12 mouse cellular contexts compared by ENCODE assay signal in genomic region chr2:165850826-165851225, GRCm38 (mm10). TPM values are rescaled to one million over a fixed set of nuclear protein-coding genes. Genes with fewer than 3 reads are reported as not detected.
A peak's percentile ranks its signal among the peaks of the same experiment; 100 is the strongest.
DNase-seq lines count a peak whose midpoint lies in the region; ATAC-seq and TF ChIP-seq lines count a peak whose summit lies in the region.
"Had no signal": no experiment of that assay in that cellular context is flagged by ENCODE, and none has a peak within 500 bp of the region (broad histone marks: within the 10 kb centered on the region; RNA-seq: fewer than 3 reads in every experiment).

No protein-coding gene starts in this region.

- no peak for ATAC-seq in heart, embryonic 15.5 days (replicated peaks; ENCODE audit: insufficient number of reproducible peaks, insufficient read depth, low FRiP score, low read depth)
- ATAC-seq in lung, postnatal 0 days, result no peak
- no peak for ATAC-seq in neural tube, embryonic 15.5 days (ENCODE audit: low FRiP score)
- ATAC-seq: forebrain, embryonic 16.5 days had no signal

- no peaks in the 10 kb centered on the region for H3K27me3 ChIP-seq in heart, embryonic 15.5 days
- H3K27me3 ChIP-seq in lung, postnatal 0 days (replicated peaks; ENCODE audit: insufficient read depth, low read length), result no peaks in the 10 kb centered on the region
- H3K27me3 ChIP-seq in neural tube, embryonic 15.5 days (replicated peaks), result no peaks in the 10 kb centered on the region

- no peak overlapping the region for H3K4me3 ChIP-seq in heart, embryonic 15.5 days
- no peak overlapping the region for H3K4me3 ChIP-seq in lung, postnatal 0 days (ENCODE audit: low read depth, low read length)
- H3K4me3 ChIP-seq in embryonic fibroblast, embryonic 13.5 days (ENCODE audit: insufficient read depth, low read length), result no peak overlapping the region
- H3K4me3 ChIP-seq in neural tube, embryonic 15.5 days (replicated peaks), result no peak overlapping the region

- intact Hi-C loops in heart, postnatal 10 days (cut with DNase I), result no loop called here

- 0 out of 2 replicates have a peak, but pooled peaks cover 6% of the 10 kb centered on the region for H3K36me3 ChIP-seq in heart, embryonic 15.5 days
- peaks cover 3% of the 10 kb centered on the region for H3K36me3 ChIP-seq in lung, postnatal 0 days (ENCODE audit: insufficient read depth, low read length)
- peaks cover 16% of the 10 kb centered on the region for H3K36me3 ChIP-seq in neural tube, embryonic 15.5 days

- TF ChIP-seq EP300 in lung, postnatal 0 days (IDR thresholded peaks at IDR 0.05), result no peak

- no peak for DNase-seq in heart, postnatal 10 days
- DNase-seq in lung, postnatal 0 days (ENCODE audit: low spot score), result peak; percentile 65
- DNase-seq in lung, postnatal 14 days, result no peak
- no peak for DNase-seq in frontal cortex, postnatal 14 days (ENCODE audit: low spot score in 2 of 2)
- DNase-seq: adrenal gland, postnatal 14 days; gastrocnemius, postnatal 36 days; kidney, adult 8-10 months; lung, adult 18-20 months had no signal

- H3K27ac ChIP-seq in heart, embryonic 15.5 days, result peak overlapping the region; percentile 85
- no peak overlapping the region for H3K27ac ChIP-seq in lung, postnatal 0 days (ENCODE audit: low read length)
- H3K27ac ChIP-seq in embryonic fibroblast, embryonic 13.5 days (ENCODE audit: insufficient read depth, low read length), result peak overlapping the region; percentile 44
- peak overlapping the region; percentile 52 for H3K27ac ChIP-seq in neural tube, embryonic 15.5 days (replicated peaks)

- no peaks in the 10 kb centered on the region for H3K9me3 ChIP-seq in heart, embryonic 15.5 days (replicated peaks)
- H3K9me3 ChIP-seq in lung, postnatal 0 days (ENCODE audit: low read length), result no peaks in the 10 kb centered on the region
- no peaks in the 10 kb centered on the region for H3K9me3 ChIP-seq in neural tube, embryonic 15.5 days (replicated peaks)

- peaks cover 82% of the 10 kb centered on the region for H3K4me1 ChIP-seq in heart, embryonic 15.5 days (replicated peaks)
- H3K4me1 ChIP-seq in lung, postnatal 0 days (ENCODE audit: insufficient read depth, low read depth, low read length), result peaks cover 16% of the 10 kb centered on the region
- H3K4me1 ChIP-seq in embryonic fibroblast, embryonic 13.5 days (ENCODE audit: control insufficient read depth, insufficient read depth, low read length), result peaks cover 15% of the 10 kb centered on the region
- H3K4me1 ChIP-seq in neural tube, embryonic 15.5 days, result peaks cover 58% of the 10 kb centered on the region

- no peak for TF ChIP-seq POLR2A in embryonic fibroblast, embryonic 13.5 days (IDR thresholded peaks at IDR 0.05; ENCODE audit: low read depth, low read length)

- no peak overlapping the region for H3K9ac ChIP-seq in heart, embryonic 15.5 days
- H3K9ac ChIP-seq in lung, postnatal 0 days (replicated peaks; ENCODE audit: low read depth), result no peak overlapping the region
- no peak overlapping the region for H3K9ac ChIP-seq in neural tube, embryonic 15.5 days (replicated peaks)

- no peak for TF ChIP-seq CTCF in lung, postnatal 0 days (IDR thresholded peaks at IDR 0.05)
- TF ChIP-seq CTCF in embryonic fibroblast, embryonic 13.5 days (IDR thresholded peaks at IDR 0.05; ENCODE audit: borderline replicate concordance, insufficient read depth, low read length), result no peak

- no peak overlapping the region for H3K4me2 ChIP-seq in heart, embryonic 15.5 days
- no peak overlapping the region for H3K4me2 ChIP-seq in lung, postnatal 0 days (replicated peaks; ENCODE audit: low read depth, low read length)
- H3K4me2 ChIP-seq in neural tube, embryonic 15.5 days, result no peak overlapping the region

- WGBS in heart, embryonic 15.5 days, result 66% methylated on average over 6 of the region's 6 CpGs
- 52% methylated on average over 6 of the region's 6 CpGs for WGBS in lung, postnatal 0 days
- WGBS in neural tube, embryonic 15.5 days, result 71% methylated on average over 6 of the region's 6 CpGs

RNA-seq across cellular contexts. Expression of gene Zmynd8, which starts 48.0 kb away (rescaled TPM):
- polyA plus RNA-seq in heart, embryonic 15.5 days (2015; fragmentation: Nextera tagmentation; extraction: Ambion mirVana), result 39.1 and 40.7 TPM in 2 replicates
- total RNA-seq in heart, postnatal 10 days (2021), result 10 to 100 TPM; 48.7 to 55.5 TPM
- 30.7 and 32.1 TPM in 2 replicates for polyA plus RNA-seq in lung, postnatal 0 days (2015; fragmentation: Nextera tagmentation; extraction: Ambion mirVana)
- polyA plus RNA-seq in embryonic fibroblast, embryonic 13.5 days (2011; ENCODE audit: insufficient read length, low read depth, missing spikeins), result 65.8 and 66.4 TPM in 2 replicates
- polyA plus RNA-seq in neural tube, embryonic 15.5 days (2015; fragmentation: Nextera tagmentation; extraction: Ambion mirVana), result 79.3 and 79.5 TPM in 2 replicates
